Mouse (Mus musculus) E14TG2a.4 (cell line): Measurements from ENCODE around the gene Pth.
A peak's percentile ranks its signal among the peaks of the same experiment; 100 is the strongest.

Experiments used
- H3K27me3 ChIP-seq: 2 replicates; pipeline ENCODE4 v1.6.1; 2014; ENCODE audit warnings: low read length, control low read depth; ENCODE audit not compliant: insufficient read depth
- H3K36me3 ChIP-seq: 2 replicates; pipeline ENCODE4 v1.6.1; 2014; ENCODE audit warnings: low read length, control low read depth; ENCODE audit not compliant: insufficient read depth
- H3K4me1 ChIP-seq: replicated peaks from 2 replicates; pipeline ENCODE4 v1.6.1; 2014; ENCODE audit warnings: low read depth, low read length, control low read depth
- H3K4me3 ChIP-seq: replicated peaks from 2 replicates; pipeline ENCODE4 v1.5.1; 2014; ENCODE audit warnings: mild to moderate bottlenecking, low read length
- H3K9me3 ChIP-seq: 2 replicates; pipeline ENCODE4 v1.6.1; 2014; ENCODE audit warnings: low read length, control low read depth
- CTCF ChIP-seq: conservative IDR thresholded peaks from 2 replicates; pipeline ENCODE4 v1.5.1; 2014; ENCODE audit warnings: low read length
- NANOG ChIP-seq: IDR thresholded peaks from 2 replicates; pipeline ENCODE4 v1.6.1; 2014; ENCODE audit warnings: borderline replicate concordance, low read length, mixed read lengths
- POU5F1 ChIP-seq: IDR thresholded peaks from 2 replicates; pipeline ENCODE4 v1.6.1; 2014; ENCODE audit warnings: low read length, borderline replicate concordance

Pth gene

DNA sequence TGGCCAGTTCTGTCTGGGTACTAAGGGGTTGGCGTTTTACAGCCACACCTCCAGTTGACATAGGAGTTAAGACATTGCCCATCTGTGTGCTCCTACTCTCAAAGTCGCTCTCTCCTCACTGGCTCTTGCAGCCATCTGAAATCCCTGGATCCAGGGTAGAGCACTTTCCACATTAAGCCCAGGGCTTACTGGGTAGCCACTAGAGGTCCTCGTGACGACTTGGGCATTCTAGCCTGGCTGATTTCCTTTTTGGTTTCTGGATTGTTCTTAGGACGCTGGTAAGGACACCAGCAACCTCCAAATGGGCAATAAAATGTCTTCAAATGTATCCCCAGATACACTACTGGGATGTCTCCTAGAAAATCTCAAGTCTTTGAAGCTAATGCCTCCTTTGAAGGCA is 20.3 kb upstream of the Pth start:
- no peak overlapping the region for H3K4me3 ChIP-seq
- no peaks in the 10 kb centered on the region for H3K36me3 ChIP-seq
- peaks cover 12% of the 10 kb centered on the region for H3K4me1 ChIP-seq
- H3K9me3 ChIP-seq = no peaks in the 10 kb centered on the region
- peak; percentile 44 for TF ChIP-seq CTCF
- no peak for TF ChIP-seq POU5F1
- TF ChIP-seq NANOG = no peak
- H3K27me3 ChIP-seq = peaks cover 12% of the 10 kb centered on the region; the same call in 1 of the 2 replicates

DNA sequence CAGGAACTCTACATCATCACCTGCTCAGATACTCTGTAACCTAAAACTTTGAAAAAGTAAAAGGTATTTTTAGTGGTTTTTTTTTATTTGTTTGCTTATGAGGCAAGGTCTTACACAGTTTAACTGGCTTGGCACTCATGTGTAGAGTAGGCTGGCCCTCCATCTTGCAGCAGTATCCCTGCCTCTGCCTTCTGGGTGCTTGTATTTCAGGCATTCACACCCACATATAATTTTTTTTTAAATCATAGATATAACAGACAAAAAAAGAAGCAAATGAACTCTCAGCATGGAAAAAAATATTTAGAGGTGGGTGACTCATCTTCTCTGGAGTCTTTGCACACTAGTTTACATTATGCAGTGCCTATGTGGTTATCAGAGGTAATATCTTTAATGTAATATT is 9.7 kb upstream of the Pth start:
- Histone ChIP-seq H3K4me3 (no peak overlapping the region), H3K27me3 (no peaks in the 10 kb centered on the region), H3K36me3 (no peaks in the 10 kb centered on the region), H3K9me3 (no peaks in the 10 kb centered on the region), H3K4me1 (no peaks in the 10 kb centered on the region)
- TF ChIP-seq POU5F1 = no peak
- no peak for TF ChIP-seq CTCF
- TF ChIP-seq NANOG = no peak

DNA sequence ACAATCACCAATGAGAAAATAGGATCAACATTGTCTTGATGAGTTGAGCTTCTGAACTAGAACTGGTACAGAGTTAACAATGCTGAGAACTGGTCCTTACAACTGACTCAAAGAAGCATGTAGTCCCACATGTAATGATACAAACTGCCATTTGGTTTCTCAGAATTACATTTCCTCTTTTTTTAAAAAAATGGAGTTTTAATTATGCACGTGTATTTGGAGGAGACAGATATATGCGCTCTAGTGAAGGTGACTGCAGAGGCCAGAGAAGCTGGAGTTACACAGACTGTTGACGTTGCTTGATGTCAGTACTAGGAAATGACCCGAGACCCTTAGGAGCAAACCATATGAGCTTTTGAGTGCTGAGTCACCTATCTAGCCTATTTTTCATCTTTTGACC is 8.3 kb upstream of the Pth start:
- no peak overlapping the region for H3K4me3 ChIP-seq
- no peaks in the 10 kb centered on the region for H3K9me3 ChIP-seq
- TF ChIP-seq POU5F1 = no peak
- H3K27me3 ChIP-seq = no peaks in the 10 kb centered on the region
- H3K36me3 ChIP-seq = no peaks in the 10 kb centered on the region
- H3K4me1 ChIP-seq = no peaks in the 10 kb centered on the region

DNA sequence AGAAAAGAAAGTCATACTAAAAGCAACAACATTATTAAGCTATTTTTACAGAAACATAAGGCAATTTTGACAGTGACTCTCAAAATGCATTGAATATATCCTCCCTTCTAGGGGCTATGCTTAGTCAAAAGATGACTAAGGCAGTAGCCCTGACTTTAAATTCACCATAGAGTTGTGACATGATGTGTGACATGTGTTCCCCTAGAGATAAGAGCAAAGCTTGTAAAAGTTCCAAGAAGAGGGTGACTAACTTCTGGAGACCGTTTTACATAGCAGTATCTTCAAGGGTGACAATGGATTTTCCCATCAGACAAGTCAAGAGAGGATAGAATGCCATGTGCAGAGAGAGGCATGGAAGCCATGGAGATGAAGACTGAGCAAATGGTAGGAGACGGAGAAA is 3.2 kb upstream of the Pth start:
- Histone ChIP-seq H3K4me1 (no peaks in the 10 kb centered on the region), H3K27me3 (no peaks in the 10 kb centered on the region), H3K9me3 (no peaks in the 10 kb centered on the region), H3K4me3 (no peak overlapping the region), H3K36me3 (no peaks in the 10 kb centered on the region)
- no peak for TF ChIP-seq CTCF
- TF ChIP-seq POU5F1 = no peak
- no peak for TF ChIP-seq NANOG

DNA sequence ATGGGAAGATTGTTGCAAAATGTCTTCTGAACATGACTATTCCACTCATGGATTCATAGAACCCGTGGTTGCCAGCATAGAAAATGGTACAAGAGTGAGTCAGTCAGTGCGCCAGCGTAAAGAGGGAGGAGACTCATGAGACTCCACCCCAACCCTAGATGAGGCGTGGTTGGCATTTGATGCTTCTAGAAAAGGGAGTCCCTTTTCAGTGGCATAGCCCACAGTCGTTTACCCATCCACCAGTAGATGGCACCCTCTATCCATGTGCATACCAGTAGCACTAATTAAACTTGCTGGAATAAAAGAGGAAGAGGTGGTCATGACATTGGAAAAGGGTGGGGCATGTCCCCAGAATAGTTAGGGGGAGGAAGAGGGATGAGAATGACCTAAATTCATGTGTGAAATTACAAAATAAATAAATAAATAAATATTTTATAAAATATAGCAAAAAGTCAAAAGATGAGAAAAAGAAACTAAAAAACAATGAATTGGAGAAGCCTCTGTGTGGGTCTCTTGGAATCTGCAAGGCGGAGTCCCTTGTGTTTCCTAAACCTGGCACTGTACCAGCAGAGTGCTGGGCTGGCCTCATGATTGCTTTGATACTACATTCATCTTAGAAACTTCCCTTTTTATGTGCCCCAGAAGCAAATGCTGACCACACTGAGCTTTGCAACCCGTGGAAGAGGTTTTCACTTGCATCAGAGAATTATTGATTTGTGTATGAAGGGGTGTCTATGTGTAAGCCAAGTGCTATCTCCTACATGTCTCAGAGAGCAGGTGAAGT is 10.3 kb downstream of the Pth start:
- TF ChIP-seq NANOG (no peak), CTCF (peak; percentile 91)
- Histone ChIP-seq H3K27me3 (peaks cover 10% of the 10 kb centered on the region), H3K4me3 (no peak overlapping the region), H3K9me3 (no peaks in the 10 kb centered on the region), H3K4me1 (peaks cover 8% of the 10 kb centered on the region; the same call in 1 of the 2 replicates), H3K36me3 (no peaks in the 10 kb centered on the region)

DNA sequence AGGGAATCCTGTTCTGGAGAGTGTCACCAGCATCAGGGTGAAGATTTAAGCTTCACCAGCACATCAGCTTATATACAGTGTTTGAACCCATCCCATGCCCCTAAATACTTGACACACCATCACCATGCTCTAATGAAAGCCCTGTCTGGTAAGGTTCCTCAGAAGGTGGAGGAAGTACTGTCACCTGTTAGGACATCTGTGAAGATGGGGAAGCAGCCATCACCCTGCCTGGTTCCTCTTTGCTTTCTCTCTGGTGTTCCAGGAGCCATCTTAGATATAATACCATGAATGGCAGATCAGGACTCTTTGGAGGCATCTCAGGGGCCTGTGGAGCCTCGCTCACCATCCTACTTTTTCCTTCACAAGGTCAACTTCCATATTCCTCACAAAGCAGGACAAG is 15.7 kb downstream of the Pth start:
- Histone ChIP-seq H3K4me3 (no peak overlapping the region), H3K4me1 (peaks cover 18% of the 10 kb centered on the region), H3K27me3 (peaks cover 10% of the 10 kb centered on the region), H3K9me3 (no peaks in the 10 kb centered on the region), H3K36me3 (no peaks in the 10 kb centered on the region)
- TF ChIP-seq CTCF (no peak), NANOG (no peak), POU5F1 (no peak)

DNA sequence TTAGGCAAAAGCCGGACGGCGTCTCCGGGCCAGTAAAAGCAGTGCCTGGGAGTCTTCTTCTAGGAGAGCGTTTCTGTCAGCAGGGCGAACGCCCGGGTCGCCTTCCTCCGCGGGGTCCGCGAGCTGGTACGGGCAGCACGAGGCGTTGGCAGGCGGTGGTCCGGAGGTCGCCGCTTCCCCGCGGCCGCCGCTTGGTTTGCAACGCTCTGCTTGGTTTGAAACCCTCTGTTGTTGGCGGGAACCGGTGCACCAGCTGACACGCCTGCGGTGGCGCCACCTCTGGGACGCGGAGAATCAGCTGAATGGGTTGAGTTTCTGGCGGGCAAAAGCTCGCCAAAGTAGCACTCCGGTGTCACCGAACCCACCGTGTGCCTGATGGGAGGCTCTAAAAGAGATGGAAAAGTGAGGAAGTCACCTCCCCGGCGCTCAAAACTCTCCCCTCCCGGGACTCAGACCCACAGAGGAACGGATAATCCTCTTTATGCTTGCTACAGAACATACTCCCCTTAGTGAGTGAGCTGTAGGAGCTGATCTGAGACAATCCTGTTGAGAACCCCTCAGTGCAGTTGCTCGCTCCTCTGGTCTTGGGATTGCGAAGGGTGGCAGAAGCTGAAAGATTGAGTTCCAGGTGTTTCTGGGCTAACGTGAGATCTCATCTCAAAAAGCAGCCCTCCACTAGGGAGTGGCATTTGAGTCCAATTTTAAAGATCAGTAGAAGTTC is 18.6 kb downstream of the Pth start:
- Histone ChIP-seq H3K36me3 (no peaks in the 10 kb centered on the region), H3K9me3 (no peaks in the 10 kb centered on the region), H3K4me1 (peaks cover 19% of the 10 kb centered on the region), H3K4me3 (peak overlapping the region; percentile 98), H3K27me3 (peaks cover 7% of the 10 kb centered on the region)
- no peak for TF ChIP-seq POU5F1

DNA sequence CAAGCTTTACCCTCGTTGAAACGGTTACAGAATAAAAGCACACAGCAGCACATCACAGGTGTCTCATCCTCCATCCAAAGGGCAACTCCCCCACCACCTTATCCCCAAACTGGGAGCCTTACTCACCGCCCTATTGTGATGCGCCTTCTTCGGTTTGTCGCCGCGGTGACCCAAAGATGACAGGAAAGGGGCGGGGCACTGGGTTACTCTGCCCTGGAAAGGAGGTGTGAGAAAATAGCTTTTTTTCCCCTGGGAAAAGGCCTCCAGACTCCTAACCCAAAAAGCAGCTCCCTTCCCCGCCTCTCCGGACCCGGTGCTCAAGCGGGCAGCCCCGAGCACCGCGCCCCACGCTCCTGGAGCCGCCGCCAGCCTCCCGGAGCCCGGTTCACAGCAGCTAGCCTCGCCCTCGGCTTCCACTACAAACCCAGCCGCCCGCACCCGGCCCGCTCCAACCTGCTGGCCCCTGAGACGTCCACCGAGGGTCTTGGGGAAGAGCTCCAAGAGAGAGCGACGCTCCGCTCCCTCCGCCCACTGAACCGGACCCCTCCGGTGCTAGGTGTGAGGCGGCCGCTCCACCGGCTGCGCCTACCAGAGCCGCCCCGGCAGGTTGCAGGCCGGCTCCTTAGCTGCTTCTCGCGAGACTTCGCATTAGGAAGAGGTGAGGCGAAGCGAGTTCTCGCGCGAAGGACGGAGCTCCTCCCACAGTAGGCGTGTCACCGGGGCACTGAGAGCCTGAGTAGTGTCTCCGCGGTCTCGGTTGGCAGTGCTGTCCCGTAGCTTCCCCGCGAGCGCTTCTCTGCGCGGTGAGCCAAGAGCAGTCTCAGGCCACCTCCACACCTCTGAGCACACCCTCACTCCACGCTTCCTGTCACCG is 19.4 kb downstream of the Pth start, which contains the start of gene Btbd10:
TSS of gene Btbd10 (minus strand) at position 647 of the 874 bp plus-strand sequence.
- Histone ChIP-seq H3K9me3 (no peaks in the 10 kb centered on the region), H3K4me3 (peak within 1 kb of the TSS; percentile 98), H3K4me1 (peaks cover 19% of the 10 kb centered on the region), H3K36me3 (no peaks in the 10 kb centered on the region), H3K27me3 (no peaks in the 10 kb centered on the region; the same call in 1 of the 2 replicates)
- TF ChIP-seq POU5F1 (no peak), CTCF (no peak), NANOG (no peak)
